Mouse (Mus musculus) limb, embryonic 10.5 days (tissue): ENCODE results near the gene Gm10722. TPM values are rescaled to one million over a fixed set of nuclear protein-coding genes. Genes with fewer than 3 reads are reported as not detected.
A peak's percentile ranks its signal among the peaks of the same experiment; 100 is the strongest.
"Not testable (repeated sequence)": the region's sequence is repeated elsewhere in the genome, so short reads cannot be mapped to it uniquely, and the experiment has no call there.

ENCODE experiments used
- DNase-seq: peaks from one replicate; pipeline ENCODE4 v3.0.0-alpha.2; 2017; ENCODE audit warnings: low spot score
- H3K27ac ChIP-seq: fragments of 300-500 bp; sonication (generic); 2 replicates; pipeline ENCODE4 v1.5.1; 2016; ENCODE audit warnings: mild to moderate bottlenecking
- H3K27me3 ChIP-seq: fragments of 300-500 bp; sonication (generic); 2 replicates; pipeline ENCODE4 v1.6.1; 2016; ENCODE audit warnings: low read depth, mild to moderate bottlenecking; ENCODE audit not compliant: poor library complexity, severe bottlenecking
- H3K36me3 ChIP-seq: fragments of 300-500 bp; sonication (generic); 2 replicates; pipeline ENCODE4 v1.6.1; 2016; ENCODE audit warnings: mild to moderate bottlenecking, moderate library complexity
- H3K4me1 ChIP-seq: fragments of 300-500 bp; sonication (generic); 2 replicates; pipeline ENCODE4 v1.6.1; 2016
- H3K4me3 ChIP-seq: fragments of 300-500 bp; sonication (generic); 2 replicates; pipeline ENCODE4 v1.5.1; 2016; ENCODE audit warnings: mild to moderate bottlenecking, moderate library complexity
- H3K9me3 ChIP-seq: fragments of 300-500 bp; sonication (generic); replicated peaks from 2 replicates; pipeline ENCODE4 v1.6.1; 2016; ENCODE audit warnings: mild to moderate bottlenecking
- WGBS: fragments of 180-500 bp; shearing (Covaris S2); methylation state at CpG from one replicate; pipeline ENCODE4 v1.1.7; 2016; 5-methylcytosine and 5-hydroxymethylcytosine counted together
- polyA plus RNA-seq: library from polyadenylated mRNA; unstranded; fragments of >200 nt; fragmentation: Nextera tagmentation; extraction: Ambion mirVana; gene quantifications from 2 replicates; pipeline ENCODE4 v1.2.1, GENCODE M21; 2016

Gm10722 gene
- polyA plus RNA-seq, 1 experiment from 2014 or later, result not detected

DNA sequence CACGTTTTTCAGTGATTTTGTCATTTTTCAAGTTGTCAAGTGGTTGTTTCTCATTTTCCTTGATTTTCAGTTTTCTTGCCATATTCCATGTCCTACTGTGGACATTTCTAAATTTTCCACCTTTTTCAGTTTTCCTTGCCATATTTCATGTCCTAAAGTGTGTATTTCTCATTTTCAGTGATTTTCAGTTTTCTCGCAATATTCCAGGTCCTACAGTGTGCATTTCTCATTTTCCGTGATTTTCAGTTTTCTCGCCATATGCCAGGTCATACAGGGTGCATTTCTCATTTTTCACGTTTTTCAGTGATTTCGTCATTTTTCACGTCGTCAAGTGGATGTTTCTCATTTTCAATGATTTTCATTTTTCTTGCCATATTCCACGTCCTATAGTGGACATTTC is 18.2 kb downstream of the Gm10722 start:
- not testable (repeated sequence) for H3K4me1 ChIP-seq, H3K4me3 ChIP-seq, H3K27me3 ChIP-seq, H3K27ac ChIP-seq, H3K9me3 ChIP-seq, H3K36me3 ChIP-seq, DNase-seq
- WGBS, result 59% methylated on average over 9 of the region's 9 CpGs

GRCm38 (mm10) chr9:3019835-3020727 is 19.4 kb downstream of the Gm10722 start:
- not testable (repeated sequence) for DNase-seq, H3K27me3 ChIP-seq, H3K36me3 ChIP-seq, H3K4me1 ChIP-seq, H3K9me3 ChIP-seq, H3K4me3 ChIP-seq, H3K27ac ChIP-seq
- WGBS, result 75% methylated on average over 17 of the region's 19 CpGs

DNA sequence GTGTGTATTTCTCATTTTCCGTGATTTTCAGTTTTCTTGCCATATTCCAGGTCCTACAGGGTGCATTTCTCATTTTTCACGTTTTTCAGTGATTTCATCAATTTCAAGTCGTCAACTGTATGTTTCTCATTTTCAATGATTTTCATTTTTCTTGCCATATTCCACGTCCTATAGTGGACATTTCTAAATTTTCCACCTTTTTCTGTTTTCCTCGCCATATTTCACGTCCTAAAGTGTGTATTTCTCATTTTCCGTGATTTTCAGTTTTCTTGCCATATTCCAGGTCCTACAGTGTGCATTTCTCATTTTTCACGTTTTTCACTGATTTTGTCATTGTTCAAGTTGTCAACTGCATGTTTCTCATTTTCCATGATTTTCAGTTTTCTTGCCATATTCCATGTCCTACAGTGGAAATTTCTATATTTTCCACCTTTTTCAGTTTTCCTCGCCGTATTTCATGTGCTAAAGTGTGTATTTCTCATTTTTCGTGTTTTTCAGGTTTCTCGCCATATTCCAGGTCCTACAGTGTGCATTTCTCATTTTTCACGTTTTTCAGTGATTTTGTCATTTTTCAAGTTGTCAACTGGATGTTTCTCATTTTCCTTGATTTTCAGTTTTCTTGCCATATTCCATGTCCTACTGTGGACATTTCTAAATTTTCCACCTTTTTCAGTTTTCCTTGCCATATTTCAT is 21.7 kb downstream of the Gm10722 start:
- 73% methylated on average over 11 of the region's 13 CpGs for WGBS
- not testable (repeated sequence) for H3K4me1 ChIP-seq, H3K9me3 ChIP-seq, H3K27ac ChIP-seq, H3K36me3 ChIP-seq, H3K4me3 ChIP-seq, H3K27me3 ChIP-seq
- peak; percentile 9 for DNase-seq

- H3K4me3 ChIP-seq, H3K27ac ChIP-seq, DNase-seq, H3K4me1 ChIP-seq, H3K9me3 ChIP-seq, H3K27me3 ChIP-seq, H3K36me3 ChIP-seq: not testable (repeated sequence)
- 74% methylated on average over 12 of the region's 13 CpGs for WGBS
Observed at GRCm38 (mm10) chr9:3023312-3023984, 22.7 kb downstream of the Gm10722 start, which contains the start of gene Gm10718. TSS of gene Gm10718 (plus strand) at chr9:3023547.

DNA sequence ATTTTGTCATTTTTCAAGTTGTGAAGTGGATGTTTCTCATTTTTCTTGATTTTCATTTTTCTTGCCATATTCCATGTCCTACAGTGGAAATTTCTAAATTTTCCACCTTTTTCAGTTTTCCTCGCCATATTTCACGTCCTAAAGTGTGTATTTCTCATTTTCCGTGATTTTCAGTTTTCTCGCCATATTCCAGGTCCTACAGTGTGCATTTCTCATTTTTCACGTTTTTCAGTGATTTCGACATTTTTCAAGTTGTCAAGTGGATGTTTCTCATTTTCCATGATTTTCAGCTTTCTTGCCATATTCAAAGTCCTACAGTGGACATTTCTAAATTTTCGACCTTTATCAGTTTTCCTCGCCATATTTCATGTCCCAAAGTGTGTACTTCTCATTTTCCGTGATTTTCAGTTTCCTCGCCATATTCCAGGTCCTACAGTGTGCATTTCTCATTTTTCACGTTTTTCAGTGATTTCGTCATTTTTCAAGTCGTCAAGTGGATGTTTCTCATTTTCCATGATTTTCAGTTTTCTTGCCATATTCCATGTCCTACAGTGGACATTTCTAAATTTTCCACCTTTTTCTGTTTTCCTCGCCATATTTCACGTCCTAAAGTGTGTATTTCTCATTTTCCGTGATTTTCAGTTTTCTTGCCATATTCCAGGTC is 23.4 kb downstream of the Gm10722 start:
- H3K4me1 ChIP-seq, H3K4me3 ChIP-seq, H3K27me3 ChIP-seq, DNase-seq, H3K9me3 ChIP-seq, H3K27ac ChIP-seq, H3K36me3 ChIP-seq: not testable (repeated sequence)
- WGBS, result 76% methylated on average over 16 of the region's 16 CpGs

DNA sequence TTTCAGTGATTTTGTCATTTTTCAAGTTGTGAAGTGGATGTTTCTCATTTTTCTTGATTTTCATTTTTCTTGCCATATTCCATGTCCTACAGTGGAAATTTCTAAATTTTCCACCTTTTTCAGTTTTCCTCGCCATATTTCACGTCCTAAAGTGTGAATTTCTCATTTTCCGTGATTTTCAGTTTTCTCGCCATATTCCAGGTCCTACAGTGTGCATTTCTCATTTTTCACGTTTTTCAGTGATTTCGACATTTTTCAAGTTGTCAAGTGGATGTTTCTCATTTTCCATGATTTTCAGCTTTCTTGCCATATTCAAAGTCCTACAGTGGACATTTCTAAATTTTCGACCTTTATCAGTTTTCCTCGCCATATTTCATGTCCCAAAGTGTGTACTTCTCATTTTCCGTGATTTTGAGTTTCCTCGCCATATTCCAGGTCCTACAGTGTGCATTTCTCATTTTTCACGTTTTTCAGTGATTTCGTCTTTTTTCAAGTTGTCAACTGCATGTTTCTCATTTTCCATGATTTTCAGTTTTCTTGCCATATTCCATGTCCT is 24.3 kb downstream of the Gm10722 start, which contains the start of gene Gm10717:
Gene Gm10717, plus strand, starts transcription at position 506 of the 556 bp plus-strand sequence.
- not testable (repeated sequence) for H3K4me3 ChIP-seq, H3K36me3 ChIP-seq, H3K27me3 ChIP-seq, H3K9me3 ChIP-seq, H3K27ac ChIP-seq, H3K4me1 ChIP-seq, DNase-seq
- 71% methylated on average over 12 of the region's 12 CpGs for WGBS

DNA sequence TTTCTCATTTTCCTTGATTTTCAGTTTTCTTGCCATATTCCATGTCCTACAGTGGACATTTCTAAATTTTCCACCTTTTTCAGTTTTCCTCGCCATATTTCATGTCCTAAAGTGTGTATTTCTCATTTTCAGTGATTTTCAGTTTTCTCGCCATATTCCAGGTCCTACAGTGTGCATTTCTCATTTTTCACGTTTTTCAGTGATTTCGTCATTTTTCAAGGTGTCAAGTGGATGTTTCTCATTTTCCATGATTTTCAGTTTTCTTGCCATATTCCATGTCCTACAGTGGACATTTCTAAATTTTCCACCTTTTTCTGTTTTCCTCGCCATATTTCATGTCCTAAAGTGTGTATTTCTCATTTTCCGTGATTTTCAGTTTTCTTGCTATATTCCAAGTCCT is 24.9 kb downstream of the Gm10722 start:
- not testable (repeated sequence) for H3K9me3 ChIP-seq, H3K27ac ChIP-seq, H3K36me3 ChIP-seq, H3K27me3 ChIP-seq, DNase-seq, H3K4me1 ChIP-seq, H3K4me3 ChIP-seq
- 70% methylated on average over 5 of the region's 6 CpGs for WGBS

- not testable (repeated sequence) for DNase-seq, H3K4me3 ChIP-seq, H3K36me3 ChIP-seq, H3K9me3 ChIP-seq, H3K27me3 ChIP-seq, H3K27ac ChIP-seq, H3K4me1 ChIP-seq
- 75% methylated on average over 5 of the region's 5 CpGs for WGBS
Observed at GRCm38 (mm10) chr9:3026136-3026535, 25.4 kb downstream of the Gm10722 start.

DNA sequence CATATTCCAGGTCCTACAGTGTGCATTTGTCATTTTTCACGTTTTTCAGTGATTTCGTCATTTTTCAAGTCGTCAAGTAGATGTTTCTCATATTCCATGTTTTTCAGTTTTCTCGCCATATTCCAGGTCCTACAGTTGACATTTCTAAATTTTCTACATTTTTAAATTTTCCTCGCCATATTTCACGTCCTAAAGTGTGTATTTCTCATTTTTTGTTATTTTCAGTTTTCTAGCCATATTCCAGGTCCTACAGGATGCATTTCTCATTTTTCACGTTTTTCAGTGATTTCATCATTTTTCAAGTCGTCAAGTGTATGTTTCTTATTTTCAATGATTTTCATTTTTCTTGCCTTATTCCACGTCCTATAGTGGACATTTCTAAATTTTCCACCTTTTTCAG is 26.0 kb downstream of the Gm10722 start:
- not testable (repeated sequence) for DNase-seq, H3K4me1 ChIP-seq, H3K4me3 ChIP-seq, H3K9me3 ChIP-seq, H3K27me3 ChIP-seq, H3K36me3 ChIP-seq, H3K27ac ChIP-seq
- whole genome bisulfite sequencing, result 66% methylated on average over 9 of the region's 9 CpGs

GRCm38 (mm10) chr9:3027200-3027599 is 26.5 kb downstream of the Gm10722 start:
- 73% methylated on average over 9 of the region's 9 CpGs for WGBS
- peak; percentile 37 for DNase-seq
- not testable (repeated sequence) for H3K27me3 ChIP-seq, H3K9me3 ChIP-seq, H3K4me3 ChIP-seq, H3K4me1 ChIP-seq, H3K27ac ChIP-seq, H3K36me3 ChIP-seq

- not testable (repeated sequence) for H3K27me3 ChIP-seq, DNase-seq, H3K27ac ChIP-seq, H3K4me3 ChIP-seq, H3K4me1 ChIP-seq, H3K9me3 ChIP-seq, H3K36me3 ChIP-seq
- WGBS, result 63% methylated on average over 14 of the region's 16 CpGs
Observed at GRCm38 (mm10) chr9:3029276-3030000, 28.7 kb downstream of the Gm10722 start.

- H3K9me3 ChIP-seq, H3K36me3 ChIP-seq, H3K4me1 ChIP-seq, H3K4me3 ChIP-seq, H3K27ac ChIP-seq, H3K27me3 ChIP-seq: not testable (repeated sequence)
- 61% methylated on average over 2 of the region's 10 CpGs for WGBS
- DNase-seq, result peak; percentile 70
Observed at GRCm38 (mm10) chr9:3030677-3031318, 30.1 kb downstream of the Gm10722 start.
